Comparison of ENCODE assay signal across 8 mouse cellular contexts in the genomic region with DNA sequence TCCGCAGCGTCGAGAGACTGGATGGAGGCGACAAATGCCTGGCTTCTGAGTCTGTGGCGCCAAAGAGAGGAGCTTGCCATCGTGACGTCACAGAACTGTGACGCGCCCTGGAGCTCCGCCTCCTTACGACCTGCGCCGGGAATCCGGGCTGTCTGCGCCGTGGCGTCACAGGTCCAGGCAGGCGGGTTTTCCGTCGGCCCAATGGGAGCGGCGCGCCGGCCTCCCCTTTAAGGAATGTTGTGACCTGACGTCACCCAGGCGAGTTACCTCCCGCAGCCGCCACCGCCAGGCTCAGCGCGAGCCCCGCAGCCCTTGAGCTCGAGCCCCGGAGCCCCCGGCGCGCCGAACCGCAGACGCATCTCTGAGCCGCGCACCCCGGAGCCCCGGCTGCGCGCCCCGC. TPM values are rescaled to one million over a fixed set of nuclear protein-coding genes. Genes with fewer than 3 reads are reported as not detected.
DNase-seq lines count a peak whose midpoint lies in the region; ATAC-seq and TF ChIP-seq lines count a peak whose summit lies in the region.

TSS of gene Map1lc3a (plus strand) at position 103 of the 400 bp plus-strand sequence.

- peak; percentile 62; the same call in 1 of the 2 replicates for TF ChIP-seq POLR2A in cortical plate, adult 2 months (IDR thresholded peaks at IDR 0.05; ENCODE audit: extremely low read depth, insufficient read depth, low read length)

- peak; percentile 93 for ATAC-seq in activated CD4-positive, CD25-positive, alpha-beta regulatory T cell, adult 4 months
- ATAC-seq in megakaryocyte progenitor cell, adult 5-6 weeks (replicated peaks; ENCODE audit: poor library complexity): peak; percentile 89

- peak within 1 kb of the TSS; percentile 93 for H3K27ac ChIP-seq in cortical plate, adult 2 months (ENCODE audit: insufficient read depth, low read length)

- no peak for TF ChIP-seq CTCF in cortical plate, adult 2 months (IDR thresholded peaks at IDR 0.05; ENCODE audit: extremely low read depth, insufficient read depth, low read length)

- peak within 1 kb of the TSS; percentile 78 for H3K4me3 ChIP-seq in cortical plate, adult 2 months (ENCODE audit: insufficient read depth, low read length)

- DNase-seq in gastrocnemius, postnatal 10 days: peak; percentile 95
- peak; percentile 97 for DNase-seq in induced T-regulatory cell, adult 2 months (ENCODE audit: low read depth)
- peak; percentile 93 to 99 for DNase-seq in left cerebral cortex, adult 9 months (ENCODE audit: low spot score in 2 of 2)
- peak; percentile 99 for DNase-seq in right cerebral cortex, postnatal 14 days
- peak; percentile 92 to 95 for DNase-seq in urinary bladder, postnatal 36 days (ENCODE audit: low spot score in 2 of 2)

- H3K4me1 ChIP-seq in cortical plate, adult 2 months (ENCODE audit: control insufficient read depth, insufficient read depth, low read length): no peaks in the 10 kb centered on the region

RNA-seq across cellular contexts. Expression of gene Map1lc3a, which starts in this region (rescaled TPM):
- 1 to 10 TPM; 1.4 to 2.3 TPM for polyA plus RNA-seq in activated CD4-positive, CD25-positive, alpha-beta regulatory T cell, adult 4 months (2017; shearing (Covaris generic))
- 419 and 446 TPM in 2 replicates for polyA plus RNA-seq in cortical plate, adult 2 months (2012; rRNA removed)
- 100 to 1,000 TPM; 165 to 183 TPM for total RNA-seq in gastrocnemius, postnatal 10 days (2021)
- total RNA-seq in megakaryocyte progenitor cell, adult 5-6 weeks (2015): 3.4 and 4.0 TPM in 2 replicates
- total RNA-seq in megakaryocyte progenitor cell, adult 5-6 weeks (2017): 0.71 and 1.8 TPM in 2 replicates

Comparison
In these comparisons a context has a peak if more than half of its experiments do, and no peak if none do; other contexts are left out.
1. Peak in every context shown above with its lines: DNase-seq, ATAC-seq, H3K4me3 ChIP-seq and H3K27ac ChIP-seq.
2. RNA of gene Map1lc3a (total RNA-seq): 165 to 183 TPM in gastrocnemius, postnatal 10 days; 0.71 to 4.0 TPM in megakaryocyte progenitor cell, adult 5-6 weeks; every median in the first group is over 10 times any median in the second.
3. RNA of gene Map1lc3a (polyA plus RNA-seq): 419 to 446 TPM in cortical plate, adult 2 months; 1.4 to 2.3 TPM in activated CD4-positive, CD25-positive, alpha-beta regulatory T cell, adult 4 months; every median in the first group is over 100 times any median in the second.